Mouse (Mus musculus): ENCODE measurements around the gene Ddx5. TPM values are rescaled to one million over a fixed set of nuclear protein-coding genes. Genes with fewer than 3 reads are reported as not detected.

Ddx5 gene
- total RNA-seq, 2 experiments from 2014 or later: 595 to 692 TPM

DNA sequence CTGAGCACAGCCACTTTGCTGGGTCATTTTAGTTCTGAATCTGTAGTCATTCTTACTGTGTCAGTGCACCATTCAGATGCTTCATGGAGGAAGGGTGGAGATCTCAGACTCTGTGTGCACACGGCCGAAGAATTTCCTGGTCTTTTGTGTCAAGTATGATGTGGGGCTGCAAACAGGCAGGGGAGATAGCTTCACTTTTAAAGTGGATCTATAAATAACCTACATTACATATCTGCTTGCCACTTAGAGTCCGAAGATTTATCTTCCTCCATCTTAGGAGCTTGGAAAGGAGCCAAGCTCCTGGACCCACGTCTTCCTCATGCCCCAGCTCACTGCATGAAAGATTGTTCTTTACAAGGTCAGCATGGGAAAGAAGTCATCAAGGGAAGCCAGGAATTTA, 58.3 kb downstream of the Ddx5 start:
- ATAC-seq (replicated peaks; ENCODE audit: low FRiP score, poor library complexity, severe bottlenecking): no peak

Other genes starting within 250 kb of the Ddx5 start
- 18.9 and 32.1 TPM in 2 replicates for gene Tex2, start 175.8 kb downstream of the Ddx5 start, total RNA-seq (2015; ENCODE audit: low replicate concordance)
- gene Tex2, start 175.8 kb downstream of the Ddx5 start, total RNA-seq (2017; ENCODE audit: low replicate concordance): 35.9 and 41.8 TPM in 2 replicates
- gene Pecam1, start 38.6 kb downstream of the Ddx5 start, total RNA-seq (2015; ENCODE audit: low replicate concordance): 7.1 and 16.6 TPM in 2 replicates
- gene Pecam1, start 38.6 kb downstream of the Ddx5 start, total RNA-seq (2017; ENCODE audit: low replicate concordance): 5.5 and 7.2 TPM in 2 replicates
- gene Milr1, start 38.0 kb downstream of the Ddx5 start, total RNA-seq (2015; ENCODE audit: low replicate concordance): 7.9 and 10.5 TPM in 2 replicates
- gene Milr1, start 38.0 kb downstream of the Ddx5 start, total RNA-seq (2017; ENCODE audit: low replicate concordance): 9.1 and 13.4 TPM in 2 replicates
- gene Polg2, start 9.6 kb downstream of the Ddx5 start, total RNA-seq (2015; ENCODE audit: low replicate concordance): 3.2 and 4.6 TPM in 2 replicates
- 1.4 and 3.9 TPM in 2 replicates for gene Polg2, start 9.6 kb downstream of the Ddx5 start, total RNA-seq (2017; ENCODE audit: low replicate concordance)
- gene Cep95, start 67 bp upstream of the Ddx5 start, total RNA-seq (2015; ENCODE audit: low replicate concordance): 60.8 and 66.3 TPM in 2 replicates
- 39.8 and 61.5 TPM in 2 replicates for gene Cep95, start 67 bp upstream of the Ddx5 start, total RNA-seq (2017; ENCODE audit: low replicate concordance)
- gene Smurf2, start 131.5 kb upstream of the Ddx5 start, total RNA-seq (2015; ENCODE audit: low replicate concordance): 7.9 and 9.2 TPM in 2 replicates
- 8.5 and 14.2 TPM in 2 replicates for gene Smurf2, start 131.5 kb upstream of the Ddx5 start, total RNA-seq (2017; ENCODE audit: low replicate concordance)
- 456 and 494 TPM in 2 replicates for gene Kpna2, start 210.4 kb upstream of the Ddx5 start, total RNA-seq (2015; ENCODE audit: low replicate concordance)
- gene Kpna2, start 210.4 kb upstream of the Ddx5 start, total RNA-seq (2017; ENCODE audit: low replicate concordance): 286 and 365 TPM in 2 replicates
- 2.5 TPM in 1 of 2 replicates, not detected in the other for gene 1810010H24Rik, start 236.5 kb upstream of the Ddx5 start, total RNA-seq (2015; ENCODE audit: low replicate concordance)
- not detected in 2 replicates for gene 1810010H24Rik, start 236.5 kb upstream of the Ddx5 start, total RNA-seq (2017; ENCODE audit: low replicate concordance)

Data from erythroid progenitor cell, adult 5-6 weeks (primary cell).